Mouse (Mus musculus): ENCODE results near the gene Mettl6.

Mettl6 gene

GRCm38 (mm10) chr14:31494975-31495455 is at the start of gene Mettl6:
Gene Mettl6, minus strand, starts transcription at chr14:31495040.
- peak; percentile 86 to 90 for DNase-seq

GRCm38 (mm10) chr14:31543885-31544442 is 49.1 kb upstream of the Mettl6 start:
- no peak for DNase-seq

DNA sequence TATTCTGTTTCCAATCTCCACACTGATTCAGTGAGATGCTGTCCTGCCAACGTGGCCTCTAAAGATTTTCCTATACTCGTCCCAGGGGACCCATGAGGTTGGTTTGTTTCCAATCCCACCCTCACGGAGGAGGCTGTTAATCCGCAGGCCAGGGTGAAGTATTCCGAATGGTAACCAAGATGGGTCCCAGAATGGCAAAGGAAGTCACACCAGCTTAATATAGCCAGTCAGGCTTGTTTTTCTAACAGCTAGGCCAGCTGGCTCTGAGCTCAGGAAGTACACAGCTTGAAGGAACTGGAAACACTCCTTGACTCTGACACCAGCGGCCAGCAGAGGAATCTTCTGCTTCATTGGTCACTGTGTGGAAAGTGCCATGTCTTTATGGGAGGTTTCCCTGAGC is 42.5 kb upstream of the Mettl6 start:
- DNase-seq = no peak

GRCm38 (mm10) chr14:31532656-31533055 is 37.8 kb upstream of the Mettl6 start:
- DNase-seq = no peak

DNA sequence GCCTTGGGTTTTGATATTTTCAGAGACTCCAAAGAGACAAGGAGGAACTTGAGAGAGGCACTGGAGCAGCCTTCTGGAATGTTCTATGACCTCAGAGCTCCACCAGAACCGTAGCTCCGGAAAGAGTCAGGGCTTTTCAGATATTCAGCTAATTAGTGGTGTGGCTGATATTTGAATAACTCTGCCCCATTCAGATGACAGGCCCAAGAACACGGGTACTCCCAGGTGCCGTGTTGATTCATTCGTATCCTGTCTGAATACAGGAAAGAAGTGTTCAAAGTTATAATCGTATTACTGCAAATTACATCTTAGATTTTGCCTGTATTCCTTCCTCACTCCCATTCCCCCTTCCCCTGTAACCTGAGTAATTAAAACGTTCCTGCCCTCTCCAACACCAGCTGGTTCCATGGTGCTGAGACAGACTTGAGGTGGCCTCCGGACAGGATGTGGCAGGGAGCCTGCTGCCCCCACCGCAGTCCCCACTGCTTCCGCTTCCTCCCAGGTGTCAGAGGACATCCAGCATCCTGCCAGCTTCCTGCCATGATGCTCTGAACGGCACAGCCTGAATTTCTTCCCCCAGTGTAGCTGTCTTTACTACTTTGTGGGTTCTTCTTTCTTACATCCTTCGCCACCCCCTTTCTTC is 36.8 kb upstream of the Mettl6 start:
- peak; percentile 82 to 88 for DNase-seq

DNA sequence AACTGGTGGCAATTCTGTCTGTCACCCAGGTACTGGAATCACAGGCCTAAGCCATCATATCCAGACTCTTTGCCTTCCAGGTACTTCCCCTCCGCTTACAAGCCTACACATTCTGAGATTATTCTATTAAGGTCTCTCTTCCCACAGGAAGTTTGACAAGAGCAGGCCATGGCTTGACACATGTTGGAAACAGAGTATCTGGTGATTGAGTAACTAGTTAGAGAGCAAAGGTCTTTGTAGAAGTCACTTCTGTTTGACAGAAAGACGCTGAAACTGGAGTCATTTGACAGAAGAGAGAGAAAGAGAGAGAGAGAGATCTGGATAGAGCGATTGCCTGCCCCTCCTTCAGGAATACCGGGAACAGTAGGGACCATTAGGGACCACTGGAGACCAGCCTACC is 36.0 kb upstream of the Mettl6 start:
- no peak for DNase-seq

GRCm38 (mm10) chr14:31525040-31525810 is 30.4 kb upstream of the Mettl6 start:
- DNase-seq = no peak

GRCm38 (mm10) chr14:31521318-31521717 is 26.5 kb upstream of the Mettl6 start:
- DNase-seq = no peak

DNA sequence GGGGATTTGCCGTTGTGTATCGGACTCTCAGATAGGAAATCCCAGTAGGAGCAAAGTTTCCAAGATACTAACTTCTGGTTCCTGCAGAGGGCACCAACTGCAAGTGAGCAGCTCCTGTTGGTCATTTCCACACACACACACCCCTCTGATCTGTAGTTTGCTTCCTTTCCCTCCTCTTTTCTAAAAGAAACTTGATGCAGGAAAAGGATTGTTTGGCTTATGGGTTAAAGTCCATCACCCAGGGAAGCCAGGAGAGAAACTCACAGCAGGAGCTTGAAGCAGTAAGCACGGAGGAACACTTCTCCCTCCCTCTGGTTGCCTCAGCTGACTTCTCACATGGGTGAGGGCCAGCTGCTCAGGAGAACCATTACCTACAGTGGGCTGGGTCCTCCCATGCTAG is 24.3 kb upstream of the Mettl6 start:
- DNase-seq = no peak

DNA sequence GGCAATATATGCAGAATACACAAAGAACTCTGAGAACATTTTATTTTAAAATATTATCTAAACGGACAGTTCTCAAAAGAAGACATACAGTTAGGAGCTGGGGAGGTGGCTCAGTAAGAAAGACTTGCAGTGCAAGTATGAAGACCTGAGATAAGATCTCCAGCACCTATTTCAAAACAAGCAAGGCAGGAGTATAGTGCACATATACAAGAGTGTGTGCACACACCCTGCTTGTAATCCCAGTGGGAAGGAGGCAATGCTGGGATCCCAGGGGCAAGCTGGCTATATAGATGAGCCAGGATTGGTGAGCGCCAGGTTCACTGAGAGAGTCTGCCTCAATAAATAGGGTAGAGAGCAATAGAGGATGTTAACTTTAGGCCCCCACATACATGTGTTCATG is 21.1 kb upstream of the Mettl6 start:
- DNase-seq = peak in 1 of 2 experiments; percentile 1

DNA sequence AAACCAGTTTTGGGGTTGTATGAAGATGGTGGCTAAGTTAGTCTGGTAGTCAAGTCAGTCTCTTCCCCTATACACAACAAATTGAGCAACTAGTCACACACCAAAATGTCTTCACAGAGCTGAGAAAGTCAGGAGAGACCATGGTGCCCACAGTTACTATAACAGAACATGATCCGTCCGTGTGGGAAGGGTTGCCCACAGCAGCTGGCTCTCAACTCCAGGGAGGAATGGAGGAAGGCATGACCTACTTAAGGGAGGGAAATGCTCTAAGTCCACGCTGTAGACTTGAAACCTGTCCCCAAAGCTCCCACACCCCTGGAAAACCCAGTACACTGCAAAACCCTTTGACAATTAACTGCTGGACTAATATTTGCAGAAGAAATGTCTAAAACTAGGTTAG is 15.5 kb upstream of the Mettl6 start:
- no peak for DNase-seq

GRCm38 (mm10) chr14:31509911-31510310 is 15.1 kb upstream of the Mettl6 start:
- DNase-seq = no peak

DNA sequence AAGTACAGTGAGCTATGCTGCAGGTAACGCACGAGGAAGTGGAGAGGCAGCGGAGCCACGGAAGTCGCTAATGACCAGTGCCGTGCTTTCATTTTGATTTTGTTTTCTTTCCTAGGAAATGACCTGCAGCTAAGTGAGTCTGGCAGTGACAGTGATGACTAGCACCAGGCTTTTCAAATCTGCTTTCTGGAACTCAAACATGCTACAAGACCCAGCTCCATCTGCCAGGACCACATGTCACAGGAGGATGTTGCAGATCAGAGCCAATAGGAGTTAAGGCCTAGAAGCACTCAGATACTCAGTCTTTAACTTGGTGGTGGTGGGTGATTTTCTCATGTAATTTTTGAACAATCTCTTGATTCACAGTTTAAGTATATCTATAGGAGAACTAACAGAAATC is 11.6 kb upstream of the Mettl6 start:
- no peak for DNase-seq

- DNase-seq = no peak
Observed at GRCm38 (mm10) chr14:31503406-31503805, 8.6 kb upstream of the Mettl6 start.

- DNase-seq = no peak
Observed at GRCm38 (mm10) chr14:31499526-31499925, 4.7 kb upstream of the Mettl6 start.

DNA sequence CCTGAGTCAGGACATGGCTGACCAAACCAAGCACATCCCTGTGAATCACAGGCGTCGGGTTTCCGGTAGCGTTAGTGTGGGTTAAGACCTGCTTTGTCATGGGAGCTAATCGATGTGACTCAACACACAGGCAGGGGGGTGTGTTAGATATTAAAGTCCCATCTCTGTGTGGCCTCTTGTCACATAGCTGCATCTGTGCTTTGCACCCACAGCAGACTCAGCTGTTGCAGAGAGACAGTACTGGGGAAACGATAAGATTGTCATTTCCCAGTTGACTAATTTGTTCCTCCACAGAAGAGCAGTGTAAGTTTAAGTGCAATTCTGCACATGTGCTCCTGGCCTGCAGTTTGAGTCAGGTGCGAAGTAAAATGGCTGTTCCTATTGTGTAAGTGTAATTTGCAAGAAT is 1.4 kb upstream of the Mettl6 start:
- DNase-seq = no peak

DNA sequence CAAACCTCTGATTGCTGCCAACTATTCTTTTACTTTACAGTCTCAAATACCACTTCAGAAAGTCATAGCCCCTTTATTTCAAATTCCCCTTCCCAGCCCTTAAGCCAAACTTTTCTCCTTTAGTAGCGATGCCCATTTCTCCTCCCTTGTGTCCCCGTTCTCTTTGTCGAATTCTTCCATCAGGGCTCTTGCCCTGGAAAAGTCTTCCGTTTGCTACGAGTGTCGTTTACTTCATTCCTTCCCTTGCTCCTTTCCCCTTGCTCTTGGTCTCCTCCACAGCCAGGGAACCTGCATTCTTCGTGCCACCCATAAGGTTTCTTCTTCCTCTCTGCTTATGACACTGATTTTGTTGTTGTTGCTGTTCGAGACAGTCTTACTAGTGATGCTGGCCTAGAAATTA is 698 bp upstream of the Mettl6 start:
- DNase-seq = no peak

- DNase-seq = peak; percentile 30 to 57
Observed at GRCm38 (mm10) chr14:31494349-31494974, 378 bp downstream of the Mettl6 start, which contains the start of gene Eaf1. Gene Eaf1, plus strand, starts transcription at chr14:31494399.

GRCm38 (mm10) chr14:31493901-31494300 is 939 bp downstream of the Mettl6 start:
- no peak for DNase-seq

DNA sequence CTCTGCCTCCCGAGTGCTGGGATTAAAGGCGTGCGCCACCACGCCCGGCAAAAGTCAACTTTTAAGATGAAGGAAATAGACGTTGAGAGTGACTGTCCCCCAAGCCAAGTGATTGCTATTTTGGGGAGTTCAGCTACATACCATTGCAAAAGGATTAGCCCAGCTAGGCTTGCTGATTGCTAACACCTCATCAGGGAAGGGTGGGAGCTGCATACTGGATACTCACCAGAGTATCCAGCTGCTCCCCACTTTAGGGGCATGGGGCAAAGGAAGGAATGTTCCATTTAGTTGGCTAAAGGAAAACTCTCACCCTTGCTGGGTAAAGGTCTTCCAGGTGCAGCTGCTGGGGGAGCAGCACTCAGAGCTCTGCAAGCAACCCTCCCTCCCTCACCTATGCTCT is 6.8 kb downstream of the Mettl6 start:
- DNase-seq = no peak

DNA sequence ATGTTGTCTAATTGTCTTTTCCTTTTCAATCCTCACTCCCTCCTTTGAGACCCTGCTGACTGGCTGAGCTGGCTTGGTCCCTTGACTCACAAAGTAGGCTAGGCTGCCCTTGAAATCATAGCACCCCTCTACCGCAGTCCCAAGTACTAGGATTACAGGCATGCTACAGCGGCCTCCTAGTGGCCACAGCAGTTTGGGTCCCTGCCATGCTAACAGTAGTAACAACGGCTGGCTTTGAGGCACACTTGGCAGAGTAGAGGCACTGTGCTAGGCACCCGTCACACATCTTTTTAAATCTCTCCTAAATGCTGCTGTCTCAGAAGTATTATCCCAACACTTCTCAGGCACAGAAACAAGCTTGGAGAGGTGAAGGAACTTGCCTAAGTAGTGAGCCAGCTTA is 8.4 kb downstream of the Mettl6 start:
- DNase-seq = no peak

- DNase-seq = no peak
Observed at GRCm38 (mm10) chr14:31482417-31482816, 12.4 kb downstream of the Mettl6 start.

- DNase-seq = no peak
Observed at GRCm38 (mm10) chr14:31473297-31473696, 21.5 kb downstream of the Mettl6 start.
